Mouse (Mus musculus): Measurements from ENCODE around the gene Arpc4.

GRCm38 (mm10) chr6:113405483-113405882 is 27.6 kb downstream of the Arpc4 start:
- no peak for TF ChIP-seq CTCF (IDR thresholded peaks at IDR 0.05; ENCODE audit: low read depth)
- TF ChIP-seq EP300 (IDR thresholded peaks at IDR 0.05; ENCODE audit: low read depth) = no peak

All from heart, postnatal 0 days (tissue).